Mouse (Mus musculus) MEL (cell line): ENCODE measurements at regions not wholly inside any gene's neighbourhood (a gene's known extent, or its start where the extent isn't known, plus 50 kb on each side); places are given as distances from the start of the nearest gene placed in this dataset.

Experiments used
- CTCF ChIP-seq, 3 experiments: IDR thresholded peaks in 2 of 3; conservative IDR thresholded peaks in 1 of 3; 2 replicates each; pipeline ENCODE4 v1.5.1; 2011 to 2012; ENCODE audit warnings: low read length in 3 of 3, low read depth in 2 of 3, mild to moderate bottlenecking in 2 of 3, improper control_type of control experiment in 1 of 3, inconsistent platforms in 1 of 3, mixed read lengths in 1 of 3, moderate library complexity in 1 of 3; ENCODE audit not compliant: control insufficient read depth in 1 of 3, insufficient read depth in 1 of 3, poor library complexity in 1 of 3, severe bottlenecking in 1 of 3
- E2F4 ChIP-seq: IDR thresholded peaks from 2 replicates; pipeline ENCODE4 v1.6.1; 2011; ENCODE audit warnings: low read depth, low read length, improper control_type of control experiment, borderline replicate concordance
- EP300 ChIP-seq, 2 experiments: IDR thresholded peaks; 2 replicates each; pipeline ENCODE4 v1.6.1; 2011; ENCODE audit warnings: improper control_type of control experiment in 2 of 2, low read length in 2 of 2, low read depth in 1 of 2, mild to moderate bottlenecking in 1 of 2
- GABPA ChIP-seq: IDR thresholded peaks from 2 replicates; pipeline ENCODE4 v1.6.1; 2012; ENCODE audit warnings: low read depth, mild to moderate bottlenecking, inconsistent platforms, low read length, improper control_type of control experiment, moderate library complexity
- MYC ChIP-seq: IDR thresholded peaks from 2 replicates; pipeline ENCODE4 v1.6.1; 2011; ENCODE audit warnings: low read depth, mild to moderate bottlenecking, low read length, improper control_type of control experiment, moderate library complexity
- NELFE ChIP-seq: IDR thresholded peaks from 2 replicates; pipeline ENCODE4 v1.6.1; 2011; ENCODE audit warnings: low read depth, low read length, improper control_type of control experiment
- POLR2A ChIP-seq, 2 experiments: IDR thresholded peaks; 2 replicates each; pipeline ENCODE4 v1.6.1; 2011 to 2012; ENCODE audit warnings: low read length in 2 of 2, mild to moderate bottlenecking in 2 of 2, control low read depth in 1 of 2, improper control_type of control experiment in 1 of 2, low read depth in 1 of 2, moderate library complexity in 1 of 2; ENCODE audit not compliant: control insufficient read depth in 1 of 2, insufficient read depth in 1 of 2, poor library complexity in 1 of 2
- POLR2AphosphoS5 ChIP-seq: IDR thresholded peaks from 2 replicates; pipeline ENCODE4 v1.6.1; 2012; ENCODE audit warnings: low read depth, borderline replicate concordance, mild to moderate bottlenecking, inconsistent platforms, low read length, moderate library complexity, mixed read lengths
- ZMIZ1 ChIP-seq: IDR thresholded peaks from 2 replicates; pipeline ENCODE4 v1.6.1; 2012; ENCODE audit warnings: low read depth, mild to moderate bottlenecking, inconsistent platforms, low read length, improper control_type of control experiment, moderate library complexity

DNA sequence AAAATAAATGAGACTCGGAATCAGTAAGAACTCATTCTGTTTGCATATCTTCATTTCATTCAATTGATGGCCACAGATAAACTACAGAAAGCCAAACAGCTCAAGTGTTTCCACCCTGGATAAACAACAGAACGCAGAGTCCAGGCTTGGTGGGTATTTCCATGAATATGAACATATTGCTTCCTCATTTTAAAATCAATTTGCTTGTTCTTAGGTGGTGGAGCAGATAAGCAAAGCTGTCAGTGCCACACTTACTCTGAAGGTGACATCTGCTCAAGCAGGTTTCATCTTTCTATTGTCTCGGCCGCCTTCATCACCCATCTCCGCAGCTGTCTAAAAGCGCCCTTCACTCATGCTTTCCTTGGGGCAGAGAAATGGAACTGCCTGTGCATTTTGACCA lies 455.0 kb downstream of the Lrriq3 start:
- TF ChIP-seq POLR2AphosphoS5 (no peak), POLR2A (IDR thresholded peaks at IDR 0.05; ENCODE audit: control insufficient read depth in 1 of 2, insufficient read depth in 1 of 2, low read depth in 1 of 2, low read length in 2 of 2, poor library complexity in 1 of 2) (no peak), CTCF (IDR thresholded peaks at IDR 0.05 in 2 of 3, conservative IDR thresholded peaks at IDR 0.05 in 1 of 3; ENCODE audit: control insufficient read depth in 1 of 3, insufficient read depth in 1 of 3, low read depth in 2 of 3, low read length in 3 of 3, poor library complexity in 1 of 3, severe bottlenecking in 1 of 3) (no peak), GABPA (no peak), MYC (no peak), E2F4 (no peak), ZMIZ1 (no peak), EP300 (IDR thresholded peaks at IDR 0.05; ENCODE audit: low read depth in 1 of 2, low read length in 2 of 2) (no peak), NELFE (no peak)
